Mouse (Mus musculus) cerebellum, adult 2 months (tissue): ENCODE data around the gene Pygl. TPM values are rescaled to one million over a fixed set of nuclear protein-coding genes. Genes with fewer than 3 reads are reported as not detected.

Experiments used
- DNase-seq, 2 experiments: peaks; one replicate each; pipeline ENCODE4 v3.0.0; 2021
- H3K27ac ChIP-seq: fragments of 200-500 bp; 2 replicates; pipeline ENCODE4 v1.5.1; 2012; ENCODE audit warnings: low read length, control low read depth, inconsistent platforms; ENCODE audit not compliant: insufficient read depth
- H3K27me3 ChIP-seq: fragments of 200-500 bp; 2 replicates; pipeline ENCODE4 v1.6.1; 2012; ENCODE audit warnings: inconsistent platforms, mild to moderate bottlenecking, low read length, moderate library complexity; ENCODE audit not compliant: control insufficient read depth, insufficient read depth
- H3K4me1 ChIP-seq: fragments of 200-500 bp; 2 replicates; pipeline ENCODE4 v1.6.1; 2011; ENCODE audit warnings: low read length; ENCODE audit not compliant: control insufficient read depth, insufficient read depth
- H3K4me3 ChIP-seq: fragments of 200-500 bp; replicated peaks from 2 replicates; pipeline ENCODE3; 2011; ENCODE audit warnings: mild to moderate bottlenecking, low read depth, low read length, control low read depth; ENCODE audit not compliant: insufficient read depth
- CTCF ChIP-seq: fragments of 200-500 bp; IDR thresholded peaks from 2 replicates; pipeline ENCODE4 v1.5.1; 2011; ENCODE audit warnings: low read depth, mild to moderate bottlenecking, control low read depth, low read length, moderate library complexity, borderline replicate concordance; ENCODE audit not compliant: insufficient read depth
- POLR2A ChIP-seq: fragments of 200-500 bp; IDR thresholded peaks from 2 replicates; pipeline ENCODE4 v1.6.1; 2011; ENCODE audit warnings: low read length, control low read depth, borderline replicate concordance; ENCODE audit not compliant: insufficient read depth
- WGBS: fragments of 180-500 bp; shearing (Covaris S2); methylation state at CpG from one replicate; pipeline ENCODE4 v1.1.7; 2018; 5-methylcytosine and 5-hydroxymethylcytosine counted together
- polyA plus RNA-seq: library from polyadenylated mRNA; depleted of rRNA; stranded (reverse); fragments of >200 nt; gene quantifications from 2 replicates; pipeline ENCODE4 v1.2.3, GENCODE M21; 2012; rRNA removed

The Pygl gene
- 1.9 TPM in 2 replicates for polyA plus RNA-seq

GRCm38 (mm10) chr12:70231294-70231693 lies at the start of gene Pygl:
Gene Pygl, minus strand, starts transcription at chr12:70231488.
- TF ChIP-seq POLR2A (no peak), CTCF (no peak)
- WGBS, result 93% methylated on average over 2 of the region's 2 CpGs

GRCm38 (mm10) chr12:70280930-70281329 lies 49.6 kb upstream of the Pygl start:
- H3K27ac ChIP-seq, result no peak overlapping the region
- TF ChIP-seq CTCF (no peak), POLR2A (no peak)
- no peak overlapping the region for H3K4me3 ChIP-seq
- 40% methylated on average over 2 of the region's 2 CpGs for WGBS
- no peaks in the 10 kb centered on the region for H3K27me3 ChIP-seq
- no peak for DNase-seq
- peaks cover 12% of the 10 kb centered on the region for H3K4me1 ChIP-seq

More at GRCm38 (mm10) chr12:70231294-70231693, at the start of gene Pygl:
- no peak within 1 kb of the TSS for H3K27ac ChIP-seq
- peaks cover 3% of the 10 kb centered on the region; the same call in 1 of the 2 replicates for H3K27me3 ChIP-seq
- peaks cover 5% of the 10 kb centered on the region for H3K4me1 ChIP-seq
- H3K4me3 ChIP-seq, result no peak within 1 kb of the TSS
- no peak for DNase-seq

GRCm38 (mm10) chr12:70280381-70280780 lies 49.1 kb upstream of the Pygl start:
- Histone ChIP-seq H3K27me3 (no peaks in the 10 kb centered on the region), H3K27ac (no peak overlapping the region), H3K4me1 (peaks cover 12% of the 10 kb centered on the region), H3K4me3 (no peak overlapping the region)
- no peak for DNase-seq
- 91% methylated on average over 10 of the region's 10 CpGs for WGBS
- TF ChIP-seq CTCF, result no peak
- no peak for TF ChIP-seq POLR2A

- Histone ChIP-seq H3K27me3 (no peaks in the 10 kb centered on the region), H3K27ac (no peak overlapping the region), H3K4me3 (no peak overlapping the region), H3K4me1 (no peaks in the 10 kb centered on the region)
- TF ChIP-seq POLR2A, result no peak
- TF ChIP-seq CTCF, result no peak
- peak in 1 of 2 experiments; percentile 40 for DNase-seq
- 69% methylated on average over 12 of the region's 12 CpGs for WGBS
Measured at GRCm38 (mm10) chr12:70277071-70277939, 46.0 kb upstream of the Pygl start.

GRCm38 (mm10) chr12:70269724-70270123 lies 38.4 kb upstream of the Pygl start:
- Histone ChIP-seq H3K4me1 (no peaks in the 10 kb centered on the region), H3K27me3 (no peaks in the 10 kb centered on the region), H3K4me3 (no peak overlapping the region), H3K27ac (no peak overlapping the region)
- TF ChIP-seq CTCF, result no peak
- TF ChIP-seq POLR2A, result no peak
- no peak for DNase-seq
- 86% methylated on average over 6 of the region's 6 CpGs for WGBS

GRCm38 (mm10) chr12:70267314-70267713 lies 36.0 kb upstream of the Pygl start:
- Histone ChIP-seq H3K4me3 (no peak overlapping the region), H3K4me1 (no peaks in the 10 kb centered on the region), H3K27me3 (no peaks in the 10 kb centered on the region), H3K27ac (no peak overlapping the region)
- TF ChIP-seq CTCF, result no peak
- TF ChIP-seq POLR2A, result no peak
- WGBS, result 77% methylated on average over 9 of the region's 9 CpGs
- no peak for DNase-seq

- Histone ChIP-seq H3K27me3 (no peaks in the 10 kb centered on the region), H3K4me3 (no peak overlapping the region), H3K4me1 (no peaks in the 10 kb centered on the region), H3K27ac (no peak overlapping the region)
- no peak for TF ChIP-seq POLR2A
- TF ChIP-seq CTCF, result no peak
- 47% methylated on average over 8 of the region's 8 CpGs for WGBS
- DNase-seq, result no peak
Measured at GRCm38 (mm10) chr12:70266494-70266931, 35.2 kb upstream of the Pygl start.

- H3K27ac ChIP-seq, result no peak overlapping the region
Measured at GRCm38 (mm10) chr12:70263721-70264120, 32.4 kb upstream of the Pygl start.

More at GRCm38 (mm10) chr12:70263721-70264120, 32.4 kb upstream of the Pygl start:
- Histone ChIP-seq H3K27me3 (no peaks in the 10 kb centered on the region), H3K4me1 (no peaks in the 10 kb centered on the region), H3K4me3 (no peak overlapping the region)
- WGBS, result 37% methylated on average over 7 of the region's 7 CpGs
- TF ChIP-seq CTCF (no peak), POLR2A (no peak)
- DNase-seq, result no peak
